Mouse (Mus musculus): ENCODE data around the gene Neu4. TPM values are rescaled to one million over a fixed set of nuclear protein-coding genes. Genes with fewer than 3 reads are reported as not detected.
A peak's percentile ranks its signal among the peaks of the same experiment; 100 is the strongest.
"Not testable (repeated sequence)": the region's sequence is repeated elsewhere in the genome, so short reads cannot be mapped to it uniquely, and the experiment has no call there.

The Neu4 gene
- polyA plus RNA-seq, 1 experiment from 2014 or later = not detected

DNA sequence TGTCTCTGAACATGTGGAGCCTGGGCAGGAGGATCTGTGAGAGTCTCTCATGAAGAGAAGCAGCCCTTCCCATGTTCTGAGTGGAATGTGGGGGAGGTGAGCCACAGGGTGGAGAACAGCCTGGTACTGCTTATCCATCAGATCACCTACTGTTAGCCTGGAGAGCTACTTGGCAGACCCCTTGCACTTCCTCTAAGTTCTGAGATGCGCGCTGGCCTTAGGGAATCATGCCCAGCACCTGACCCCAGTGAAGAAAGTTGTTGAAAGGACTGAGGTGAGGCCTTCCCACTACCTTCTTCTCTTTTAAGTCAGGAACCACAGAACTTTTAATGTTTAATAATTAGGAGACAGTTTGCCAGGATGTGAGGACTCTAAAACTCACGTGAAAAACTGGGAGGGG, 28.8 kb upstream of the Neu4 start:
- WGBS (ENCODE audit: insufficient replicate concordance) = 74% methylated on average over 3 of the region's 3 CpGs
- not testable (repeated sequence) for H3K9ac ChIP-seq (ENCODE audit: low read depth, low read length); H3K27ac ChIP-seq (ENCODE audit: low read depth, low read length); H3K4me2 ChIP-seq; H3K9me3 ChIP-seq (replicated peaks; ENCODE audit: control insufficient read depth, low read length); H3K4me1 ChIP-seq (ENCODE audit: control insufficient read depth, insufficient read depth, low read length); H3K4me3 ChIP-seq (ENCODE audit: low read depth, low read length); H3K27me3 ChIP-seq (ENCODE audit: control insufficient read depth, insufficient read depth, low read length); ATAC-seq (replicated peaks; ENCODE audit: insufficient number of reproducible peaks, low FRiP score, low TSS enrichment); H3K36me3 ChIP-seq (ENCODE audit: control insufficient read depth, insufficient read depth, low read length)

DNA sequence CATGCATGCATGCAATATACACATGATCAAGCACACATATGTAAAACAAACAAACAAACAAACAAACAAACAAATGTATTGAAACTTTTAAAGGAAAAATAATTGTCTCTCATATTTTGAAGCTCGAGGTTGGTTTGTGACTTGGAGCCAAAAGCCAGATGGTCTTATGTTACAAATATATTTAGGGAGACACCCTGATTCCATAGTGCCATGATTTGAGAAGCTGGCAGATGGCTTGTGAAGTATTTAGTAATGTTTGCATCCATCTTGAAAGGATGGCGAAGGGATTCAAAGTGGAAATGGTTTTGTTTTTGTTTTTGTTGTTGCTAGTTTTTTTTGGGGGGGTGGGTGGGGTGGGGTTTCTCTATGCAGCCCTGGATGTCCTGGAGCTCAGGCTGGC, 19.2 kb upstream of the Neu4 start:
- H3K9me3 ChIP-seq (replicated peaks; ENCODE audit: control insufficient read depth, low read length) = no peaks in the 10 kb centered on the region
- H3K9ac ChIP-seq (ENCODE audit: low read depth, low read length) = no peak overlapping the region
- no peak for ATAC-seq (replicated peaks; ENCODE audit: insufficient number of reproducible peaks, low FRiP score, low TSS enrichment)
- no peak overlapping the region for H3K4me2 ChIP-seq
- H3K36me3 ChIP-seq (ENCODE audit: control insufficient read depth, insufficient read depth, low read length) = no peaks in the 10 kb centered on the region
- H3K4me1 ChIP-seq (ENCODE audit: control insufficient read depth, insufficient read depth, low read length) = no peaks in the 10 kb centered on the region
- H3K27me3 ChIP-seq (ENCODE audit: control insufficient read depth, insufficient read depth, low read length) = no peaks in the 10 kb centered on the region
- H3K4me3 ChIP-seq (ENCODE audit: low read depth, low read length) = no peak overlapping the region
- no peak overlapping the region for H3K27ac ChIP-seq (ENCODE audit: low read depth, low read length)
- 66% methylated on average over 2 of the region's 2 CpGs for WGBS (ENCODE audit: insufficient replicate concordance)

DNA sequence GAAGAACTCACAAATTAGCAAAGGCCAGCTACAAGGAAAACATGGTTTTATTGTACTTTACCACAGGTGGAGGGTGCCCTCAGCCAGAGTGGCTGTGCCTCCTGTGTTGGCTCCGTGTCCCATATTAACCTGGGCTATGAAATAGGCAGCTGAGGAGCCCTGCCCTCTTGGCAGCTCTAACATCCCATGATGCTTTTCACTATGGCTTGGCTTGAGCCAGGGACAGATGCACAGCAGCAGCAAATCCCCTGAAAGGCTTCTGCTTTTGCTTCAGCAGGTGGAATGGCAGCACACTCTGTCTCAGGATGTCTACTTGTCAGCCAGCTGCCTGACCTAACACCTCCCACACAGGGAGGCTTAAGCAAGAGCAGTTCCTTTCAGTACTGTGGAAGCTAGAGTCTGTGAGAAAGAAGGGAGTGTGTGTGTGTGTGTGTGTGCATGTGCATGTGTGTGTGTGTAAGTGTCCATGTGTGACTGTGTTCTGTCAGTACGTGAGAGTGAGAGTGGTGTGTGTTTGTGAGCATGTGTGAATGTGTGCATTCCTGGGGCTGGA, 14.2 kb upstream of the Neu4 start:
- H3K27ac ChIP-seq (ENCODE audit: low read depth, low read length); H3K36me3 ChIP-seq (ENCODE audit: control insufficient read depth, insufficient read depth, low read length); H3K4me3 ChIP-seq (ENCODE audit: low read depth, low read length); H3K27me3 ChIP-seq (ENCODE audit: control insufficient read depth, insufficient read depth, low read length); H3K9me3 ChIP-seq (replicated peaks; ENCODE audit: control insufficient read depth, low read length); H3K4me1 ChIP-seq (ENCODE audit: control insufficient read depth, insufficient read depth, low read length); H3K4me2 ChIP-seq; H3K9ac ChIP-seq (ENCODE audit: low read depth, low read length): not testable (repeated sequence)
- 0 out of 2 replicates have a peak, but pooled peaks have one; percentile 28 for ATAC-seq (replicated peaks; ENCODE audit: insufficient number of reproducible peaks, low FRiP score, low TSS enrichment)
- 46% methylated on average over 2 of the region's 2 CpGs for WGBS (ENCODE audit: insufficient replicate concordance)

DNA sequence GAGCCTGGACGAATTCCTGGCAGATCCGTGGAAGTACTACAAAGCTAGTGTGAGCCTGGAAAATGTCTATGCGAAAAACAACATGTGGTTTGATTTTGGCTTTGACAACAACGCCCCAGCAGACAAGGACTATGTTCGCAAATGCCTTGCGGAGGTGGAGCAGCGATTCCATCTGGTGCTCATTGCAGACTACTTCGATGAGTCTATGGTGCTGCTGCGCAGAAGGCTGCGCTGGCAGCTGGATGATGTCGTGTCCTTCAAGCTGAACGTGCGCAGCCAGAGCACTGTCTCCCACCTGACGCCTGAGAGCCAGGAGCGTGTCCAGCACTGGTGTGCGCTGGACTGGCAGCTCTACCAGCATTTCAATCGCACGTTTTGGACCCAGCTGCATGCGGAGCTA, 11.4 kb upstream of the Neu4 start:
- WGBS (ENCODE audit: insufficient replicate concordance) = 75% methylated on average over 14 of the region's 19 CpGs
- H3K36me3 ChIP-seq (ENCODE audit: control insufficient read depth, insufficient read depth, low read length); H3K4me3 ChIP-seq (ENCODE audit: low read depth, low read length); H3K9ac ChIP-seq (ENCODE audit: low read depth, low read length); H3K9me3 ChIP-seq (replicated peaks; ENCODE audit: control insufficient read depth, low read length); ATAC-seq (replicated peaks; ENCODE audit: insufficient number of reproducible peaks, low FRiP score, low TSS enrichment); H3K4me1 ChIP-seq (ENCODE audit: control insufficient read depth, insufficient read depth, low read length); H3K27ac ChIP-seq (ENCODE audit: low read depth, low read length); H3K27me3 ChIP-seq (ENCODE audit: control insufficient read depth, insufficient read depth, low read length); H3K4me2 ChIP-seq: not testable (repeated sequence)

DNA sequence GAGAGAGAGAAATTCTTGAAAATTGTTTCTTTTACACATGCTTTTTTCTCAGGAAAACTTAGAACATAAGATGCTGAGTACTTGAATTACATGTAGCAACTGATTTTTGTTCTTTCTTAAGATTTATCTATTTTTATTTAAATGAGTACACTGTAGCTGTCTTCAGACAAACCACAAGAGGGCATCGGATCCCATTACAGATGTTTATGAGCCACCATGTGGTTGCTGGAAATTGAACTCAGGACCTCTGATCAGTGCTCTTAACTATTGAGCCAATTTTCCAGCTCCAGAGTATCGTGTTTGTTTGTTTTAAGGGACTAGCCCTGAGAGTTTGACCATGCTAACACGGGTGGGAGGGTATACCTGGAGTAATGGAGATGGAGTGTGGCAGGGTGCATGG, 8.6 kb upstream of the Neu4 start:
- H3K36me3 ChIP-seq (ENCODE audit: control insufficient read depth, insufficient read depth, low read length) = no peaks in the 10 kb centered on the region

DNA sequence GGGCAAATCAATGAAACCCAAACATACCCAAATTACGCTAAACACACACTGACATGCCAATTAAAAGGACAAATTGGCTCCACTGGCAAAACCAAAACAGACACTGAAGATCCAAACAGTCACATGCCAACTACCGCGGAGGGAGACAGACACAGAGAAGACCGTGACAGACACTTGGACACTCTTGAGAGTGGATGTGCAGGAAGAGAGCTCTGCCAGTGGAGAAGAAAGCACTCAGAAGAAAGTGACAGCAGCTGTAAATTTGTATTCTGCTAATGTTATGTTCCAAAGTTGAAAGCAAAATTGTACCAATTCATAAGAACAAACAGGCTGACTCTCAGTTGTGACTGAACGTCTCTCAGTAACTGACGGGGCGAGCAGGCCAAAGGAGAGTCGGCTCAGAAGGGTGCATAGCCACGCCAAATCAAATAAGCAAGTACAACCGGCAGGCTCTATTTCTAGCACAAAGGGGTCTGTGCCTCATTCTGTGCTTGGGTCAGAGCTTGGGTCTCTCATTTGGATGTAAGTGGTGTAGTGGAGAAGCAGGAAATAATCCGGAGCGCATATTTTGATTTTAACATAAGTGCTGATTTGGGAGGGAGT, 7.4 kb downstream of the Neu4 start:
- 86% methylated on average over 12 of the region's 12 CpGs for WGBS (ENCODE audit: insufficient replicate concordance)
- no peak for ATAC-seq (replicated peaks; ENCODE audit: insufficient number of reproducible peaks, low FRiP score, low TSS enrichment)
- Histone ChIP-seq H3K4me3 (ENCODE audit: low read depth, low read length) (no peak overlapping the region), H3K4me1 (ENCODE audit: control insufficient read depth, insufficient read depth, low read length) (no peaks in the 10 kb centered on the region), H3K27me3 (ENCODE audit: control insufficient read depth, insufficient read depth, low read length) (no peaks in the 10 kb centered on the region), H3K9me3 (replicated peaks; ENCODE audit: control insufficient read depth, low read length) (no peaks in the 10 kb centered on the region), H3K9ac (ENCODE audit: low read depth, low read length) (no peak overlapping the region), H3K36me3 (ENCODE audit: control insufficient read depth, insufficient read depth, low read length) (no peaks in the 10 kb centered on the region), H3K27ac (ENCODE audit: low read depth, low read length) (no peak overlapping the region), H3K4me2 (no peak overlapping the region)

More for the DNA sequence above, 8.6 kb upstream of the Neu4 start:
- Histone ChIP-seq H3K27me3 (ENCODE audit: control insufficient read depth, insufficient read depth, low read length) (no peaks in the 10 kb centered on the region), H3K27ac (ENCODE audit: low read depth, low read length) (no peak overlapping the region), H3K9me3 (replicated peaks; ENCODE audit: control insufficient read depth, low read length) (no peaks in the 10 kb centered on the region), H3K4me1 (ENCODE audit: control insufficient read depth, insufficient read depth, low read length) (no peaks in the 10 kb centered on the region), H3K9ac (ENCODE audit: low read depth, low read length) (no peak overlapping the region), H3K4me2 (no peak overlapping the region), H3K4me3 (ENCODE audit: low read depth, low read length) (no peak overlapping the region)
- WGBS (ENCODE audit: insufficient replicate concordance) = 56% methylated on average over 3 of the region's 3 CpGs
- ATAC-seq (replicated peaks; ENCODE audit: insufficient number of reproducible peaks, low FRiP score, low TSS enrichment) = no peak

DNA sequence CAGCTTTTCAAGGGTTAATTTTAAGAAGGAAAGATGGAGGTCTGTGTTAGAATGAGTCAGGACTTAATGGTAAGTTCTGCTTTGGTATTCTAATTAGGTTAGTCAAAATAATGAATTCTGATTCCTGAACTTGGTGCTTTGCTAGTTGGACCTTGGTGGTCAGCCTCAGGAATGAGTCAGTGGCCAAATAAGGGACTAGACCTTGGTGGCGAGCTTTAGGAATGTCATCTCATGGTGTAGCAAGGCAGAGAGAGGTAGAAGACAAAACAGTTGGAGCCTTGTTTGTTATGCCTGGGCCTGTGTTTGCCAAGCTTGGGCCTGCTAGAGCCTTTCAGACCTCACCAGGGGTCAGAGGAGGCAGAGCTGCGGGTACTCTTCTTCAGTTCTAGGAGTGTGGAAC, 8.5 kb downstream of the Neu4 start:
- H3K9me3 ChIP-seq (replicated peaks; ENCODE audit: control insufficient read depth, low read length) = no peaks in the 10 kb centered on the region
- H3K4me3 ChIP-seq (ENCODE audit: low read depth, low read length) = no peak overlapping the region
- no peak overlapping the region for H3K27ac ChIP-seq (ENCODE audit: low read depth, low read length)
- H3K27me3 ChIP-seq (ENCODE audit: control insufficient read depth, insufficient read depth, low read length) = no peaks in the 10 kb centered on the region
- ATAC-seq (replicated peaks; ENCODE audit: insufficient number of reproducible peaks, low FRiP score, low TSS enrichment) = no peak
- H3K4me1 ChIP-seq (ENCODE audit: control insufficient read depth, insufficient read depth, low read length) = no peaks in the 10 kb centered on the region
- H3K4me2 ChIP-seq = no peak overlapping the region
- H3K36me3 ChIP-seq (ENCODE audit: control insufficient read depth, insufficient read depth, low read length) = no peaks in the 10 kb centered on the region
- 84% methylated on average over 2 of the region's 2 CpGs for WGBS (ENCODE audit: insufficient replicate concordance)
- H3K9ac ChIP-seq (ENCODE audit: low read depth, low read length) = no peak overlapping the region

DNA sequence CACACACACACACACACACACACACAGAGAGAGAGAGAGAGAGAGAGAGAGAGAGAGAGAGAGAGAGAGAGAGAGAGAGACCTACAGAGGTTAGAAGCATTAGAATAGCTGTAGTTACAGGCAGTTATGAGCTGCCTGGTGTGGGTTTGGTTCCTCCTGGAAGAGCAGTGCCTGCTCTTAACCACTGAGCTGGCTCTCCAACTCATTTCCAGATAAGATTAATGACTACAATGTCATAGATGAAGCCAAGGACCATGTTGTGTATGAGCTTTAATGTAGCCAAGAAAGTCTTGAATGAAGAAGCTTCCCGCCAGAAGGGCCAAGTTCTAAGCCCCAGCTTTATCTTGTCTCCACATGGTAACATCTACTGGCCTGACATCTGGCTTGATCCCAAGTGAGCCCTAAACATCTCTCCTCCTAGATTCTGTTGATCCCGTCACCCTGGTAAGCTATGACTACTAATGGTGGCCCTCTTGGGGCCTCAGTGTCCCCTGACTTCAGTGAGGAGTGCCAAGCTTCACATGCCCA, 12.9 kb downstream of the Neu4 start:
- Histone ChIP-seq H3K4me3 (ENCODE audit: low read depth, low read length) (no peak overlapping the region), H3K36me3 (ENCODE audit: control insufficient read depth, insufficient read depth, low read length) (no peaks in the 10 kb centered on the region), H3K9ac (ENCODE audit: low read depth, low read length) (no peak overlapping the region), H3K4me1 (ENCODE audit: control insufficient read depth, insufficient read depth, low read length) (no peaks in the 10 kb centered on the region; the same call in 1 of the 2 replicates), H3K27ac (ENCODE audit: low read depth, low read length) (no peak overlapping the region), H3K9me3 (replicated peaks; ENCODE audit: control insufficient read depth, low read length) (no peaks in the 10 kb centered on the region), H3K27me3 (ENCODE audit: control insufficient read depth, insufficient read depth, low read length) (no peaks in the 10 kb centered on the region), H3K4me2 (no peak overlapping the region)
- 74% methylated on average over 2 of the region's 2 CpGs for WGBS (ENCODE audit: insufficient replicate concordance)
- ATAC-seq (replicated peaks; ENCODE audit: insufficient number of reproducible peaks, low FRiP score, low TSS enrichment) = no peak

Data from heart, embryonic 11.5 days (tissue).